Mouse (Mus musculus): Measurements from ENCODE around the gene Zbtb37.
"Not testable (repeated sequence)": the region's sequence is repeated elsewhere in the genome, so short reads cannot be mapped to it uniquely, and the experiment has no call there.

The Zbtb37 gene

GRCm38 (mm10) chr1:161033856-161034434 is 704 bp downstream of the Zbtb37 start:
- DNase-seq (ENCODE audit: extremely low spot score, low spot score) = no peak

GRCm38 (mm10) chr1:161032345-161032744 is 2.3 kb downstream of the Zbtb37 start:
- no peak for DNase-seq (ENCODE audit: extremely low spot score, low spot score)

GRCm38 (mm10) chr1:161031881-161032280 is 2.8 kb downstream of the Zbtb37 start:
- no peak for DNase-seq (ENCODE audit: extremely low spot score, low spot score)

- DNase-seq (ENCODE audit: extremely low spot score, low spot score) = no peak
These were observed 4.6 kb downstream of the Zbtb37 start for GRCm38 (mm10) chr1:161030058-161030457.

GRCm38 (mm10) chr1:161028427-161028826 is 6.2 kb downstream of the Zbtb37 start:
- not testable (repeated sequence) for DNase-seq (ENCODE audit: extremely low spot score, low spot score)

- DNase-seq (ENCODE audit: extremely low spot score, low spot score) = no peak
These were observed 7.5 kb downstream of the Zbtb37 start for GRCm38 (mm10) chr1:161027196-161027595.

DNA sequence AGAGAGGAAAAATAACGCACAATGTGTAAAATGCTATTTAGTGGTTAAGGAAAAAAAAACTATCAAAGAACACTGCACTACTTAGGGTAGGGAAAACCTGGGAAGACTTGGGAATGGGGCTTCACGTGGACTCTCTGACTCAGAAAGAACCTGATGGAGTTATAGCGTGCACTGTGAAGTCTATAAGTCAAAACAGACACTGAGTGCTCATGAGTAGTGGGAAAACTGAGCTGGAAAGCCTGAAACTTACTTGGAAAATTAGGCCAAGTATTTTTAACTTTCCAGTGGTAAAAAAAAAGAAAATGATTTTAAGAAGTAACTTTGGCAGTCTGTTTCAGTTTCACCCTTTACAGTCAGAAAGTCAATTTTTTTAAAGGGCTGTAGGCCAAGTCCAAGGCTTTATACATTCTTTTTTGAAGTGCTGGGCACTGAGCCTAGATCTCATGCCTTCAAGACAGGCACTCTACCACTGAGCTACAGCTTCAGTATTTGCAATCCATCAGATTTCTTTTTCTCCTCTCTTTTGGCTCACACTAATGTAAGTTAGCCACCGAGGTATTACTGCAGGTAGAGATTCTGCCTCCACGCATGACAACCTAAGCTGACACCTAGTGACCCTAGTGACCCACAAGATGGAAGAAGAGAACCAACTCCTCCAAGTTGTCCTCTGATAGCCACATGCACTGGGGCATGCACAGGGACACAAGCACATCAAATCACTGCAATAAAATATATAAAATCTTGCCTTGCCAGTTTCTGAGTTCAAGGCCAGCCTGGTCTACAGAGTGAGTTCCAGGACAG is 9.0 kb downstream of the Zbtb37 start:
- no peak for DNase-seq (ENCODE audit: extremely low spot score, low spot score)

GRCm38 (mm10) chr1:161020051-161020450 is 14.6 kb downstream of the Zbtb37 start:
- no peak for DNase-seq (ENCODE audit: extremely low spot score, low spot score)

DNA sequence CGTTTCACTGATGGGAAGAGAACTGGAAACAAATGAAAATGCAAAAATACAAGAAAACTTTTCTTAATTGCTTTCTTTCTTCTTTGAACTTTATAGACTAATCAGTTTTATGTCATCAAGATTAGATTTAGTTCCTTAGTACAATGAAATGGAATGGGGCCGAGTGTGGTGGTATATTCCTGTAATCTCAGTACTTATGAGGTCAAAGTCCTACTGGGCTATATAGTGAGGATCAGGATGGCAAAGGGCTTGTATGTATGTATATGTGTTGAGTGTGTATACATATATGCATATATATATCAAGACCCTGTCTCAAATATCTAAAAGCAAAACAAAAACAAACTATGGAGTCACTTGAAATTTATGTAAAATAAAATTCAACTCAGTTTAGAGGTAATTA is 18.3 kb downstream of the Zbtb37 start:
- no peak for DNase-seq (ENCODE audit: extremely low spot score, low spot score)

DNA sequence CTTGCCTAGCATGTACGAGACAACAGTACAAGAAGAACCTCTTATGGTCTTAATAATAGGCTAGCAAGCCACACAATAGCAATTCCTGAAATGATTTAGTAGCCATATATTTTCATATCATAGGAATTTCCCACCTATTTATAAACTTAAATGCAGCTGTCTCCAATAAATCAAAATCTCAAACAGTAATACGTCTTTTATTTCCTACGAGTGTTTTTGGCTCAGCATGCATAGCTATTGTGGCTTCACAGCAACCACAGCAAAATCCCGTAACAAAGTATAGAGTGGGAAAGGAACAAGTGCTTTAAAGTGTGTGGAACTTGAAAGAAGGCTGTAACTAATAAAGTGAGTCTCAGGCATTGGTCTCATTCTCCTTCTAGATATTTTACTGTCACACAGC is 24.2 kb downstream of the Zbtb37 start:
- DNase-seq (ENCODE audit: extremely low spot score, low spot score) = no peak

GRCm38 (mm10) chr1:161008038-161008437 is 26.6 kb downstream of the Zbtb37 start:
- no peak for DNase-seq (ENCODE audit: extremely low spot score, low spot score)

- no peak for DNase-seq (ENCODE audit: extremely low spot score, low spot score)
These were observed 28.2 kb downstream of the Zbtb37 start for GRCm38 (mm10) chr1:161006471-161006870.

GRCm38 (mm10) chr1:161005526-161005925 is 29.1 kb downstream of the Zbtb37 start:
- DNase-seq (ENCODE audit: extremely low spot score, low spot score) = no peak

GRCm38 (mm10) chr1:161004942-161005341 is 29.7 kb downstream of the Zbtb37 start:
- DNase-seq (ENCODE audit: extremely low spot score, low spot score) = no peak

- no peak for DNase-seq (ENCODE audit: extremely low spot score, low spot score)
These were observed 40.8 kb downstream of the Zbtb37 start for GRCm38 (mm10) chr1:160993851-160994250.

- no peak for DNase-seq (ENCODE audit: extremely low spot score, low spot score)
These were observed 45.3 kb downstream of the Zbtb37 start for GRCm38 (mm10) chr1:160989395-160989794.

DNA sequence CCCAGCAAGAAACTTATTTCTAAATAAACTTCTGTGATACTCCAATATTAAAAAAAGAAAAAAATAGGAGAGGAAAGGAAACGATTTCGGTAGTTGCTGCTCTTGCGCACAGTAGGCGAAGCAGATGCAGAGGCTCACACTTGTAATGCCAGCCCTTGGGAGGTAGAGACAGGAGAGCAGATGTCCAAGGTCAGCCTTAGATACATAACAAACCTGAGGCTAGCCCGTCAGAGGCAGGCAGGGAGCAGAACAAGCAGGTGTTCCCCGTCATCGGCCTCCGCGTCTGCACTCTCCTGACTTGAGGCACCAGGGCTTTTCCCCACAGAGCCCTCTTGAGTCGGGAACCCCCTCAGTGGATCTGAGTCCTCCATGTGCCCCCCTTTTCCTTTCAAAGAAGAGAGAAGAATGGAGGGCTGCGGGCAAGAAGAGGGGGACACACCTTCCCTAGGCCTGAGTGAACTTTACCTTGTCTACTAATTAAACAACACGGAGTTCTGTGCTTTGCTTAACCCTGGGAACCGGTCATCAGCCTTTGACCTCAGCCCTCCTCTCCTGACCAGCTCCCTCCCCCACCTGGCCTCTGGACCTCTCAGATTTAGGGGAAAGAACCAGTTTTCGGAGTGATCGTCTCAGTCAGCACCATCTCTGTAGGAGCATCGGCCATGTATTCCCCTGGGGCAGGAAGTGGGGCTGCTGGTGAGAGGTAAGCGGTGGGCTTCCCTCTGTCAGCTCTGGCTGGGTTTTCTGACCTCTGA is 47.6 kb downstream of the Zbtb37 start:
- no peak for DNase-seq (ENCODE audit: extremely low spot score, low spot score)

DNA sequence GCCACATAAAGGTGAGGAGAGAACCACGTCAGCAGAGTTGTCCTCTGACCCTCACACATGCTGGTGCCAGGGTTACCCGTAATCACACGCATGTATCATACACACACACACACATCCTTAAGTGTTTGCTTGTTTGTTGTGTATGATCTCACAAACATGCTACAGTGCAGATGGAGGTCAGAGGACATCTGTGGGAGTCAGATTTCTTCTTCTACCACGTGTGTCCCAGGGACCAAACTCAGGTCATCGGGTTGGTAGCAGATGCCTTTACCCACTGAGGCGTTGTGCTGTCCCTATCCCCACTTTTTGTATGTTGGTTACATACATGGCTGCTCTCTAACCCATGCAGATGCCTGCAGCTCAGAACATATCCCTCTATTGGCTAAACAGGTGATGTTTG is 49.2 kb downstream of the Zbtb37 start:
- DNase-seq (ENCODE audit: extremely low spot score, low spot score) = no peak

GRCm38 (mm10) chr1:160984731-160985130 is 49.9 kb downstream of the Zbtb37 start:
- not testable (repeated sequence) for DNase-seq (ENCODE audit: extremely low spot score, low spot score)

GRCm38 (mm10) chr1:160982887-160983286 is 51.8 kb downstream of the Zbtb37 start:
- DNase-seq (ENCODE audit: extremely low spot score, low spot score) = no peak

DNA sequence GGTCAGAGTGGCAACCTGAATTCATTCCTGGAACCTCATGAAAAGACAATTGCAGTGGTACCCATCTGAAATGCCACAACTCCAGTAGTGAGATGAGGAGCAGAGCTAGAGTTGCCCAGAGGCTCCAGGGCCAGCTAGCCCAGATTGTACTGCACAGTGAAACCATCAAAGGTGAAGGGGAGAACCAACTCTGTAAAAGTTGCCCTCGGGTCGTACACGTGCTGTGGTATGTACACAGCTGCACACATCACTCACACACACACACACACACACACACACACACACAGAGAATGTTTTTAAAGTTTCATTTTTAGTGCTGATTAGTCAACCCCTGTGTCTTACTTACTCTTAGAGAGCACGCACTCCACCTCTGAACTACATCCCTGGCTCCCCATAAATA is 53.3 kb downstream of the Zbtb37 start:
- DNase-seq (ENCODE audit: extremely low spot score, low spot score) = no peak

- DNase-seq (ENCODE audit: extremely low spot score, low spot score) = no peak
These were observed 54.0 kb downstream of the Zbtb37 start for GRCm38 (mm10) chr1:160980537-160981234.

Measured in neural tube, embryonic 10.5 days (tissue).